Mouse (Mus musculus): ENCODE results near the gene Dgke. TPM values are rescaled to one million over a fixed set of nuclear protein-coding genes. Genes with fewer than 3 reads are reported as not detected.

The Dgke gene
- total and polyA plus RNA-seq, 3 experiments = 4.8 to 17.0 (median 13.4) TPM

DNA sequence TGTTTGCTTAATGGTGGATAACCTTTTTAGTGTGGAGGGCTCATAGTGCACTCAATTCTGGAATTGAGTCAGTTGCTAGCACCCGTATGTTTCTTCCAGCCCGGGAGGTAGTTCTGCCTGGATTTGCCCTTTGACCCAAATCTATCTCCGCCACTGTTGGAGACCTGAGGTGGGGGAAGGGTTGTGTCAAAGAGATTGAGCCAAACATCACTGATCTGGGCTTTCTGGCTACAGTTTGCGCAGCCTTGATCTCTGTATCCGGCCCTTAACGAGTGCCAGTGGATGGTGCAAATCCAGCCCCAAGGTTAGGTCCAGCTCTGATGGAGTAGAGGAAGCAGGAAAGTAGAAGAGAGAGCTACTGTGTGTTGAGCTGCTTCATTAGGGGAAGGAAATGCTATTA is 63.6 kb downstream of the Dgke start:
- no peak overlapping the region for H3K27ac ChIP-seq (ENCODE audit: insufficient read depth, low read depth)
- no peak overlapping the region for H3K9ac ChIP-seq (ENCODE audit: insufficient read depth, low read depth)
- in situ Hi-C loops (cut with MboI; ENCODE audit: low pct_ligation_motif_present, low pct_unique_long_range_greater_than_20kb, low sequenced_read_pairs) = loop anchor here (5.0 kb wide), 1 partner anchor 34 kb away; no protein-coding TSS in a partner anchor
- TF ChIP-seq NELFE (IDR thresholded peaks at IDR 0.05; ENCODE audit: low read depth, low read length) (no peak), JUND (conservative IDR thresholded peaks at IDR 0.05; ENCODE audit: low read depth, low read length) (no peak), UBTF (IDR thresholded peaks at IDR 0.05; ENCODE audit: low read depth, low read length) (no peak), POLR2A (IDR thresholded peaks at IDR 0.05; ENCODE audit: low read depth, low read length) (no peak), CTCF (conservative IDR thresholded peaks at IDR 0.05 in 1 of 2, IDR thresholded peaks at IDR 0.05 in 1 of 2; ENCODE audit: low read depth in 2 of 2, low read length in 2 of 2) (no peak), EP300 (IDR thresholded peaks at IDR 0.05; ENCODE audit: low read length) (no peak), MAX (IDR thresholded peaks at IDR 0.05; ENCODE audit: low read length) (no peak), ZNF384 (IDR thresholded peaks at IDR 0.05; ENCODE audit: low read depth, low read length) (no peak), PAX5 (IDR thresholded peaks at IDR 0.05; ENCODE audit: low read length) (no peak), SIN3A (IDR thresholded peaks at IDR 0.05; ENCODE audit: low read length) (no peak), MAFK (IDR thresholded peaks at IDR 0.05; ENCODE audit: insufficient replicate concordance, low read length) (no peak), JUN (IDR thresholded peaks at IDR 0.05; ENCODE audit: insufficient read depth, low read depth, low read length) (no peak), USF1 (IDR thresholded peaks at IDR 0.05; ENCODE audit: low read depth, low read length) (no peak), CHD2 (IDR thresholded peaks at IDR 0.05; ENCODE audit: low read length) (no peak), MAZ (IDR thresholded peaks at IDR 0.05; ENCODE audit: low read depth, low read length) (no peak)
- H3K79me2 ChIP-seq (replicated peaks; ENCODE audit: control insufficient read depth, extremely low read depth, insufficient read depth, poor library complexity, severe bottlenecking) = peaks cover 37% of the 10 kb centered on the region
- H3K4me2 ChIP-seq (ENCODE audit: insufficient read depth, low read depth, poor library complexity, severe bottlenecking) = peak overlapping the region; percentile 53; the same call in 1 of the 2 replicates
- no peaks in the 10 kb centered on the region for H3K9me3 ChIP-seq (replicated peaks; ENCODE audit: low read length)
- peaks cover 26 to 63% of the 10 kb centered on the region in 2 experiments for H3K4me1 ChIP-seq (ENCODE audit: control insufficient read depth in 1 of 2, insufficient read depth in 2 of 2)
- DNase-seq (ENCODE audit: extremely low read depth) = no peak
- dilution Hi-C loops (cut with MboI; ENCODE audit: extremely low pct_ligation_motif_present, extremely low pct_unique_long_range_greater_than_20kb, low sequenced_read_pairs) = no loop called here
- peaks cover 12 to 64% of the 10 kb centered on the region in 2 experiments for H3K36me3 ChIP-seq (replicated peaks in 1 of 2; ENCODE audit: control insufficient read depth in 1 of 2, insufficient read depth in 1 of 2, low read length in 1 of 2)
- H3K4me3 ChIP-seq (replicated peaks in 1 of 3; ENCODE audit: low read depth in 2 of 3, low read length in 2 of 3, poor library complexity in 1 of 3) = peak overlapping the region in 2 of 3 experiments; percentile 10 to 39
- H3K27me3 ChIP-seq (replicated peaks) = no peaks in the 10 kb centered on the region

DNA sequence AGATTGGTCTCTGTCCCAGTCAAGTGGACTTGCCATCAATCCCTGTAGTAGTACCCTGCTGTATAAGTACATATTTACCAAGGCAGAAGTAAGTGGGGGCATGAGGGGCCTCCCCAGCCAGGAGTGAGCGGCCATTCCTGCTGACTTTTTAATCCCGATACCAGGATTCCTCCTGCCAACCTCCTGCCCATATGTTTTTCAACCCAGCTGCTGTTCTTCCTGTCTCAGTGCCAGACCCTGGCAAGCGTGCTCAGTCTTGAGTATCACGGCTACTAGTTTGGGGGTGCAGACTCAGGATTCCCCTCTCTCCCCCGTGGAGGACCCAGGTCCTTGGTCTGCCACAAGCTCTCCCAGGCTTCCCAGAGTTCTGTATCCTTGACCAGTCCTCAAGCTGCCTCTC is 64.0 kb downstream of the Dgke start:
- Histone ChIP-seq H3K79me2 (replicated peaks; ENCODE audit: control insufficient read depth, extremely low read depth, insufficient read depth, poor library complexity, severe bottlenecking) (peaks cover 37% of the 10 kb centered on the region), H3K4me1 (ENCODE audit: control insufficient read depth in 1 of 2, insufficient read depth in 2 of 2) (peaks cover 26 to 64% of the 10 kb centered on the region in 2 experiments), H3K27me3 (replicated peaks) (no peaks in the 10 kb centered on the region), H3K9me3 (replicated peaks; ENCODE audit: low read length) (no peaks in the 10 kb centered on the region), H3K27ac (ENCODE audit: insufficient read depth, low read depth) (no peak overlapping the region), H3K9ac (ENCODE audit: insufficient read depth, low read depth) (no peak overlapping the region), H3K36me3 (replicated peaks in 1 of 2; ENCODE audit: control insufficient read depth in 1 of 2, insufficient read depth in 1 of 2, low read length in 1 of 2) (peaks cover 12 to 60% of the 10 kb centered on the region in 2 experiments), H3K4me2 (ENCODE audit: insufficient read depth, low read depth, poor library complexity, severe bottlenecking) (peak overlapping the region; percentile 53), H3K4me3 (replicated peaks in 1 of 3; ENCODE audit: low read depth in 2 of 3, low read length in 2 of 3, poor library complexity in 1 of 3) (peak overlapping the region in 2 of 3 experiments; percentile 10 to 39)
- no peak for TF ChIP-seq E2F4 (IDR thresholded peaks at IDR 0.05; ENCODE audit: insufficient replicate concordance, low read depth, low read length)
- TF ChIP-seq MAX (IDR thresholded peaks at IDR 0.05; ENCODE audit: low read length) = no peak
- 0 out of 2 replicates have a peak, but pooled peaks have one; percentile 2 for TF ChIP-seq POLR2A (IDR thresholded peaks at IDR 0.05; ENCODE audit: low read depth, low read length)
- 0 out of 2 replicates have a peak, but pooled peaks have one; percentile 4 for TF ChIP-seq ELF1 (IDR thresholded peaks at IDR 0.05; ENCODE audit: low read depth, low read length)
- no peak for TF ChIP-seq TBP (conservative IDR thresholded peaks at IDR 0.05; ENCODE audit: low read depth, low read length)
- TF ChIP-seq NRF1 (IDR thresholded peaks at IDR 0.05; ENCODE audit: low read depth, low read length) = no peak
- in situ Hi-C loops (cut with MboI; ENCODE audit: low pct_ligation_motif_present, low pct_unique_long_range_greater_than_20kb, low sequenced_read_pairs) = loop anchor here (5.0 kb wide), 1 partner anchor 35 kb away; no protein-coding TSS in a partner anchor
- dilution Hi-C loops (cut with MboI; ENCODE audit: extremely low pct_ligation_motif_present, extremely low pct_unique_long_range_greater_than_20kb, low sequenced_read_pairs) = no loop called here
- no peak for DNase-seq (ENCODE audit: extremely low read depth)
